Mouse (Mus musculus) limb, embryonic 14.5 days (tissue): ENCODE data around the gene H2-DMa. TPM values are rescaled to one million over a fixed set of nuclear protein-coding genes. Genes with fewer than 3 reads are reported as not detected.

Experiments
- ATAC-seq: fragments of 200-750 bp; cut with Nextera tagmentation; 2 replicates; pipeline ENCODE4 v1.8.0; 2017; ENCODE audit warnings: low read depth, moderate number of reproducible peaks, moderate TSS enrichment; ENCODE audit not compliant: low FRiP score
- DNase-seq: peaks from one replicate; pipeline ENCODE4 v3.0.0-alpha.2; 2015; ENCODE audit warnings: low spot score
- H3K27ac ChIP-seq: fragments of 300-500 bp; sonication (generic); replicated peaks from 2 replicates; pipeline ENCODE4 v1.5.1; 2014; ENCODE audit warnings: low read depth, mild to moderate bottlenecking, low read length, moderate library complexity, mixed read lengths
- H3K27me3 ChIP-seq: fragments of 300-500 bp; sonication (generic); 2 replicates; pipeline ENCODE4 v1.6.1; 2014; ENCODE audit warnings: low read length, mixed read lengths; ENCODE audit not compliant: control insufficient read depth, insufficient read depth
- H3K36me3 ChIP-seq: fragments of 300-500 bp; sonication (generic); 2 replicates; pipeline ENCODE4 v1.6.1; 2014; ENCODE audit warnings: mild to moderate bottlenecking, low read length, moderate library complexity, mixed read lengths; ENCODE audit not compliant: control insufficient read depth, insufficient read depth
- H3K4me1 ChIP-seq: fragments of 300-500 bp; sonication (generic); 2 replicates; pipeline ENCODE4 v1.6.1; 2014; ENCODE audit warnings: antibody characterized with exemption, low read length, mixed read lengths; ENCODE audit not compliant: control insufficient read depth, insufficient read depth
- H3K4me2 ChIP-seq: fragments of 300-500 bp; sonication (generic); replicated peaks from 2 replicates; pipeline ENCODE4 v1.6.1; 2014; ENCODE audit warnings: low read depth, mild to moderate bottlenecking, low read length, moderate library complexity; ENCODE audit not compliant: severe bottlenecking
- H3K4me3 ChIP-seq: fragments of 300-500 bp; sonication (generic); replicated peaks from 2 replicates; pipeline ENCODE4 v1.5.1; 2014; ENCODE audit warnings: low read length
- H3K9ac ChIP-seq: fragments of 300-500 bp; sonication (generic); 2 replicates; pipeline ENCODE4 v1.6.1; 2014; ENCODE audit warnings: mild to moderate bottlenecking, low read depth, low read length, moderate library complexity; ENCODE audit not compliant: severe bottlenecking
- H3K9me3 ChIP-seq: fragments of 300-500 bp; sonication (generic); 2 replicates; pipeline ENCODE4 v1.6.1; 2016; ENCODE audit warnings: low read length; ENCODE audit not compliant: control insufficient read depth
- POLR2A ChIP-seq: fragments of 200-500 bp; IDR thresholded peaks from 2 replicates; pipeline ENCODE4 v1.8.0; 2012; ENCODE audit warnings: inconsistent platforms, mild to moderate bottlenecking, moderate library complexity, borderline replicate concordance; ENCODE audit not compliant: insufficient read depth, insufficient read length; ENCODE audit errors: extremely low read depth
- WGBS: fragments of 180-500 bp; shearing (Covaris S2); extraction: QIAGEN DNeasy Blood & Tissue Kit; methylation state at CpG from one replicate; pipeline ENCODE4 v1.1.7; 2014; 5-methylcytosine and 5-hydroxymethylcytosine counted together
- polyA plus RNA-seq, 2 experiments: library from polyadenylated mRNA; depleted of rRNA in 1 of 2; stranded (reverse) in 1 of 2; unstranded in 1 of 2; fragments of >200 nt; fragmentation: Nextera tagmentation in 1 of 2; extraction: Ambion mirVana in 1 of 2; gene quantifications; 2 replicates each; pipeline versions ENCODE4 v1.2.1 to v1.2.3; 2012 to 2014

H2-DMa gene
- polyA plus RNA-seq, 2 experiments, result 13.1 to 19.0 TPM

DNA sequence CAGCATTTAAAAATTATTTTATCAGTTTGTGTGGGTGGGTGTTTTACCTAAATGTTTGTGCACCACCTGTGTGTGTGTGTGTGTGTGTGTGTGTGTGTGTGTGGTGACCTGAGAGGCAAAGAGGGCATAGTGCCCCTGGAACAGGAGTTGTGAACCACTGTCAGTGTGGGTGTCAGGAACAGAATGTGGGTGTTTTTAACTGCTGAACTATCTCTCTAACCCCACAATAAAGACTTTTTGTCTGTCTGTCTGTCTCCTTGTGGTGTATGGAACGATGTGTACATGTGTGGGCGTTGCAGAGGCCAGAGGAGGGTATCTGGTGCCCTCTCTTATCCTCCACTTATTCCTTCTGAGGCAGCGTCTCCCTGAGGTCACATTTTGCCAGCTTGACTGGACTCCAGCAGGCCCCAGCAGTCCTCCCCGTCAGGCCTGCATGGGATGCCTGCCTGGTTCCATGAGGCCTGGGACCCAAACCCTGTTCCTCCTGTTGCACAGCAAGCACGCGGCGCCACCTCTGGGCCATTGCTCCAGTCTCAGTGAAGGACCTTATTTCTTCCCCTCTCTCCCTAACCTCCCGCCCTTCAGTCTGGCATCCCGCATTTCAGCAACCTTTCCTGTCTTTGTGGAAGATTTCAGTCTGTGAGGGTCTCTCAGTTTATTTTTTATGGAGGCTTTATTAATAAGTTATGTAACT is 45.0 kb downstream of the H2-DMa start:
- no peak overlapping the region for H3K4me2 ChIP-seq
- DNase-seq, result no peak
- no peak for TF ChIP-seq POLR2A
- H3K27ac ChIP-seq, result no peak overlapping the region
- H3K4me1 ChIP-seq, result no peaks in the 10 kb centered on the region
- H3K36me3 ChIP-seq, result no peaks in the 10 kb centered on the region
- H3K4me3 ChIP-seq, result no peak overlapping the region
- 40% methylated on average over 9 of the region's 9 CpGs for WGBS
- no peak for ATAC-seq
- no peaks in the 10 kb centered on the region for H3K9me3 ChIP-seq
- no peaks in the 10 kb centered on the region for H3K27me3 ChIP-seq
- no peak overlapping the region for H3K9ac ChIP-seq

DNA sequence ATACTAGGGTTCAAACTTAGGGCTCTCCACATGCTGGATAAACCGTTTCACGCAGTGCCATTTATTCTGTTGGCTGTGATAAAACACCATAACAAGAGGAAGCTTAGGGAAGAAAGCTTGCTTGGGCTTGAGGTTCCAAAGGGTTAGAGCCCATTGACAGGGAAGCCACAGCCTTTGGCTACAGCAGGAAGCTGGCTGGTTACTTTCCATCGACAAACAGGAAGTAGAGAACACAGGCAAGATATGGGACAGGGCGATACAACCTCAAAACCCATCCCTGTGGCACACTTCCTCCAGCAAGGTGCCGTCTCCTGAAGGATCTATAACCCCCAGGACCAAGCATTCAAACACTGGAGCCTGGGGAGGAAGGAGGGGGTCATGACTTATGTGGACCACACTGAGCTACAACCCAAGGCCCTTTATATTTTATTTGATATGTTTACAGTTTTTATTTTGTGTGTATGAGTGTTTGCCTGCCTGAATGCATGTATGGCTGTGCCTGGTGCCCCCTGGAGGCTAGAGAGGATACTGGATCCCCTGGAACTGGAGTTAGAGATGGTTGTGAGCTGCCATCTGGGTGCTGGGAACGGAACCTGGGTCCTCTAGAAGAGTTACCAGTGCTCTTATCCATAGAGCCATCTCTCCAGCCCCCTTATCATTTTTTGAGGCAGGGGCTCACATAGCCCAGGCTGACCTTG is 45.8 kb downstream of the H2-DMa start:
- no peak for DNase-seq
- ATAC-seq, result no peak
- Histone ChIP-seq H3K27me3 (no peaks in the 10 kb centered on the region), H3K36me3 (no peaks in the 10 kb centered on the region), H3K9ac (no peak overlapping the region), H3K4me2 (no peak overlapping the region), H3K4me1 (no peaks in the 10 kb centered on the region), H3K4me3 (no peak overlapping the region), H3K9me3 (no peaks in the 10 kb centered on the region), H3K27ac (no peak overlapping the region)
- 86% methylated on average over 6 of the region's 6 CpGs for WGBS
- no peak for TF ChIP-seq POLR2A

DNA sequence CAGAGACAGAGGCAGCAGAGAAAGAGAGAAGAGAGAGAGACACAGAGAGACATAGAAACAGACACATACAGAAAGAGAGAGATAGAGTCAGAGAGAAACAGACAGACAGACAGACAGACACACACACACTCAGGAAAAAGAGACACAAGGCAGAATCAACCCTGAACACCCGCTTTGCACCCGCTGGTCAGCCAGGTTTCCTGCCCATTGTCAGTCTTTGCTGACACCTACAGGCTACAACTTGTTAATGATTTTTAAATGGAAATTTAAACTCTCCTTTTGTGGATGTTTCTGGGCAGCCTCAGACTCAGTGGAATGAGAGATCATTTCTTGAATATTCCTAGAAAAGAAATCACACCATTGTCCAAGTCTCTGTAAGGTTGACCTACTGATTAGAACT is 49.9 kb downstream of the H2-DMa start:
- TF ChIP-seq POLR2A, result no peak
- Histone ChIP-seq H3K4me1 (no peaks in the 10 kb centered on the region), H3K4me3 (no peak overlapping the region), H3K4me2 (no peak overlapping the region), H3K9me3 (peaks cover 4% of the 10 kb centered on the region; the same call in 1 of the 2 replicates), H3K27ac (no peak overlapping the region), H3K27me3 (no peaks in the 10 kb centered on the region), H3K9ac (no peak overlapping the region), H3K36me3 (no peaks in the 10 kb centered on the region)
- ATAC-seq (0 out of 2 replicates have a peak, but pooled peaks have one; percentile 55), DNase-seq (no peak)
- 0% methylated on average over 2 of the region's 2 CpGs for WGBS

DNA sequence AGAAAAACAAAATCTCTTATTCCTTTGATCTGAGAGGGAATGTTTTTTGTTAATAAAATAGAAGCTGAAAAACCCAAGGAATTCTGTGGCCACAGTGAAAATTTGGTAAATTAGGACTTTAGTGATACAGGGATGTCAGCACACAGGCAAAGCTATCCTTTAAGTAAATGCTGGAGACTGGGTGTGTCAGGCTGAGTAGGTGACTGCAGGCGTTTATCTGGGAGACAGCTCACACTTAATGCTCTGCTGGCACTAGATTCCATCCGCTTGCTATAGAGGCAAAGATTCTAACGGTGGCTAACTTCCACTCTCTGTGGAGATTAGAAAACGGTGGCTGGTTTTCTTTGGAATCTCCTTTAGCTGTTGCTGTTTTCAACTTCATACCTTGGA is 51.1 kb downstream of the H2-DMa start:
- no peaks in the 10 kb centered on the region for H3K27me3 ChIP-seq
- no peak overlapping the region for H3K4me2 ChIP-seq
- no peak overlapping the region for H3K9ac ChIP-seq
- no peaks in the 10 kb centered on the region for H3K4me1 ChIP-seq
- no peak for TF ChIP-seq POLR2A
- DNase-seq (no peak), ATAC-seq (no peak)
- peaks cover 4% of the 10 kb centered on the region; the same call in 1 of the 2 replicates for H3K9me3 ChIP-seq
- H3K4me3 ChIP-seq, result no peak overlapping the region
- no peak overlapping the region for H3K27ac ChIP-seq
- WGBS, result 16% methylated on average over 4 of the region's 4 CpGs
- H3K36me3 ChIP-seq, result no peaks in the 10 kb centered on the region

DNA sequence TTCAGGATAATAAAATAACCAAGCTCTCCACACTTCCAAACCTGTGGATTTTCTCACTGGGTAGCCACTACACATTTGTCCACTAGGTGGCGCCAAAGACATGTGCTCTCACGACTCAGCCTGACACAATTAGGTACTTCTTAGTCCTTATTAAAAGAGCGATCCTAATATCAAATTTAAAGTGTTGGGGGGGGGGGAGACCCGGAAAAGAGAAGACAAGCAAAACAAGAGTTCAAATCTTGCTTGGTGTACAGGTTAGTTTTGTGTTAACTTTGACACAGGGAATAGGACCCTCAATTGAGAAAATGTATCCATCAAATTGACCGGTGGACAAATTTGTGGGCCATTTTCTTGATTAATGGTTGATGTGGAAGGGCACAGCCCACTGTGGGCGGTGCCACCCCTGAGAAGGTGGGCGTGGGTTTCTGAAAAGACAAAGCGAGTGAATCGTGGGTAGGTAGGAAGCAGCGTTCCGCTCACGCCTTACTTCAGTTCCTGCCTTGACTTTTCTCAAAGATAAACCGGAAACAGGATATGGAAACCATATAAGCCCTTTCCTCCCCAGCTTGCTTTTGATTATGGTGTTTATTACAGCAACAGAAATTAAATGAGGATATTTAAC is 51.6 kb downstream of the H2-DMa start:
- no peak overlapping the region for H3K9ac ChIP-seq
- H3K36me3 ChIP-seq, result no peaks in the 10 kb centered on the region
- 41% methylated on average over 13 of the region's 13 CpGs for WGBS
- no peaks in the 10 kb centered on the region for H3K27me3 ChIP-seq
- ATAC-seq, result no peak
- H3K4me2 ChIP-seq, result no peak overlapping the region
- no peaks in the 10 kb centered on the region for H3K4me1 ChIP-seq
- no peak overlapping the region for H3K27ac ChIP-seq
- no peak overlapping the region for H3K4me3 ChIP-seq
- TF ChIP-seq POLR2A, result no peak
- DNase-seq, result peak; percentile 75
- H3K9me3 ChIP-seq, result peaks cover 4% of the 10 kb centered on the region; the same call in 1 of the 2 replicates
